Mouse (Mus musculus) embryo, embryonic 10.5 days (tissue): ENCODE measurements at regions not wholly inside any gene's neighbourhood (a gene's known extent, or its start where the extent isn't known, plus 50 kb on each side); places are given as distances from the start of the nearest gene placed in this dataset.

Experiments used
- DNase-seq: peaks from one replicate; pipeline ENCODE4 v3.0.0-alpha.2; 2015; ENCODE audit warnings: low spot score

GRCm38 (mm10) chr15:67467404-67468345 is 967.0 kb upstream of the Lrrc6 start:
- no peak for DNase-seq

GRCm38 (mm10) chr15:67462863-67463262 is 962.2 kb upstream of the Lrrc6 start:
- no peak for DNase-seq

GRCm38 (mm10) chr15:67460384-67460783 is 959.7 kb upstream of the Lrrc6 start:
- DNase-seq = no peak

- DNase-seq = peak; percentile 86
Measured at GRCm38 (mm10) chr15:67434284-67434683, 933.6 kb upstream of the Lrrc6 start.

- no peak for DNase-seq
Measured at GRCm38 (mm10) chr15:67423922-67424321, 923.2 kb upstream of the Lrrc6 start.

- no peak for DNase-seq
Measured at GRCm38 (mm10) chr15:67422277-67422953, 921.7 kb upstream of the Lrrc6 start.

GRCm38 (mm10) chr15:67420776-67421175 is 920.1 kb upstream of the Lrrc6 start:
- DNase-seq = peak; percentile 12

GRCm38 (mm10) chr15:67419733-67420132 is 919.0 kb upstream of the Lrrc6 start:
- no peak for DNase-seq

- DNase-seq = no peak
Measured at GRCm38 (mm10) chr15:67417742-67418163, 917.0 kb upstream of the Lrrc6 start.

GRCm38 (mm10) chr15:67415840-67416239 is 915.1 kb upstream of the Lrrc6 start:
- no peak for DNase-seq

GRCm38 (mm10) chr15:67414371-67414930 is 913.7 kb upstream of the Lrrc6 start:
- no peak for DNase-seq

- DNase-seq = no peak
Measured at GRCm38 (mm10) chr15:67413581-67413980, 912.9 kb upstream of the Lrrc6 start.

- DNase-seq = no peak
Measured at GRCm38 (mm10) chr15:67412394-67412793, 911.7 kb upstream of the Lrrc6 start.

GRCm38 (mm10) chr15:67411657-67412056 is 910.9 kb upstream of the Lrrc6 start:
- DNase-seq = no peak

- no peak for DNase-seq
Measured at GRCm38 (mm10) chr15:67410012-67410411, 909.3 kb upstream of the Lrrc6 start.

- DNase-seq = peak; percentile 21
Measured at GRCm38 (mm10) chr15:67408871-67409559, 908.3 kb upstream of the Lrrc6 start.

GRCm38 (mm10) chr15:67407244-67407643 is 906.5 kb upstream of the Lrrc6 start:
- DNase-seq = no peak

GRCm38 (mm10) chr15:67405523-67405922 is 904.8 kb upstream of the Lrrc6 start:
- DNase-seq = no peak

GRCm38 (mm10) chr15:67405011-67405410 is 904.3 kb upstream of the Lrrc6 start:
- no peak for DNase-seq

GRCm38 (mm10) chr15:67402310-67402709 is 901.6 kb upstream of the Lrrc6 start:
- DNase-seq = no peak

- no peak for DNase-seq
Measured at GRCm38 (mm10) chr15:67397269-67397668, 896.6 kb upstream of the Lrrc6 start.

GRCm38 (mm10) chr15:67395114-67395513 is 894.4 kb upstream of the Lrrc6 start:
- no peak for DNase-seq
